Mouse (Mus musculus) B cell, adult 67 days (primary cell): Measurements from ENCODE around the gene Cdca4. TPM values are rescaled to one million over a fixed set of nuclear protein-coding genes. Genes with fewer than 3 reads are reported as not detected.

Experiments used
- total RNA-seq, 2 experiments: library from RNA; stranded (reverse); gene quantifications; 4 replicates each; pipeline ENCODE4 v1.2.4; 2023

Gene Cdca4
- 10 to 100 TPM; 29.2 to 31.9 TPM for total RNA-seq

DNA sequence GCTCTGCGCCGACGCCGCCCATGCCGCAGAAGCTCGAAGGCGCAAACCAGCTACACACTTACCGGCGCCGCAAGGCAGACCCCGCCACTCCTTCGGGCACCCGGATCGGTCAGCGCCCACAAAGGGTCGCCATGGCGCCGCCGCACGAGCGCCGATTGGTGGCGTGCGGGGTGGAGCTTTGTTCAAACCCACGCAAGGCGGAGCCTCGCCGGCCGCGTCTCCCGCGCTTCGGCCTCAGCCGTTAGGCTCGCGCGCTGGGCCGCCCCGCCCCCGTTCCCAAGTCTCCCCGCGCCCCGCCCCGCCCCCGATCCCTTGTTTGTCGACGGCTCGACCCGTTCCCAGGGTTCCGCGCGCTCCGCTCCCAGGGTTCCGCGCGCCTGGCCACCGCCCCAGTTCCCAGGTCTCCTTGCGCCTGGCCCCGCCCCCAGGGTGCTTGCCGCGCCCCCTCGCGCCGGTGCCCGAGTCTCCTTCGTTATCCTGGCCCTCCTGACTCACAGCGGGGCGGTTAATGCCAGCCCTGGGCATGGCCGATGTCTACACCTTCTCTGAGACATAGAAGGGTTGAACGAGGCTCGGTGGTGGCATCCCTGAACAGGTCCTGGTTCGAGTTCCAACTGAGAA lies at the start of gene Cdca4:
Gene Cdca4, minus strand, starts transcription at position 180 of the 621 bp plus-strand sequence.

DNA sequence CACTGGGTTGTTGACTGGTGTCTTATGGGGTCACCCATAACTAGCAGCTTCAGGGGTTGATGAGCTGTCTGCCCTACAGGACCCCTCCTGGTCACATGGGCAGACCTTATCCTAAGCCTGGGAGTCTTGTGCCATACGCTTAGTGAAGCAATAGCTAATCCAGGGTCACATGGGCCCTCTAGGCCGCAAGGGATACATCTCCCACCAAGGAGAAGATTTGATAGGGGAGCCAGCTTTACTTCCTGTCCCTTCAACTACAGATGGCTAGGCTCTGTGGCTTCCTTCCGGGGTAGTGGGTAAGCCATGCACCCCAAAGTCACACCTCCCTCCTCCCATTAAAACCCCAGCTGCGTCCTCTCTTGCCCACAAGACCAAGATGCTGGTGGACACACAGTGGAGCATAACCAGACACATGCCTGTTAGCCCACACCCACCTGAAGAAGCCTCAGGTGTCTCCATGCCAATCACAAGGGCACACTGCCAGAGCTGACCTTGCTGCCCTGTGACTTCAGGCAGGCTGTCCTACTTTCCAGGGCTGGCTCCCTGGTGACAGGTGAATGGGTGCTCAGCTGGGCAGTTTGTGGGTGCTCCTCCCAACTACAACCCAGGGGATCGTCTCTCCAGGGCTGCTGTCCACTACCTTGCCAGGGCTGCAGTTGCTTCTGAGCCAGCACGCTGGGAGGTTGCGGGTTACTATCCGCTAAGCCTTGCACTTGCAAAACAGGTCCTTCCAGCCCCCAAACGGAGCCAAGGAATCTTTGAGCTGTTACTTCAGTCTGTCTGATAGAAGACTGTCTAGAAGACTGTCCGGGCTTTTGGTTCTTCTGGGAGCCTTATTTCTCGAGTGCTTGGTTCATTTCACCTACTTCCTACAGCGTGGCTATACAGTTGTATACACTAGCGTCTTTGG lies 39.2 kb upstream of the Cdca4 start, which contains the start of gene Gpr132:
Gene Gpr132, minus strand, starts transcription at position 51 of the 910 bp plus-strand sequence.

DNA sequence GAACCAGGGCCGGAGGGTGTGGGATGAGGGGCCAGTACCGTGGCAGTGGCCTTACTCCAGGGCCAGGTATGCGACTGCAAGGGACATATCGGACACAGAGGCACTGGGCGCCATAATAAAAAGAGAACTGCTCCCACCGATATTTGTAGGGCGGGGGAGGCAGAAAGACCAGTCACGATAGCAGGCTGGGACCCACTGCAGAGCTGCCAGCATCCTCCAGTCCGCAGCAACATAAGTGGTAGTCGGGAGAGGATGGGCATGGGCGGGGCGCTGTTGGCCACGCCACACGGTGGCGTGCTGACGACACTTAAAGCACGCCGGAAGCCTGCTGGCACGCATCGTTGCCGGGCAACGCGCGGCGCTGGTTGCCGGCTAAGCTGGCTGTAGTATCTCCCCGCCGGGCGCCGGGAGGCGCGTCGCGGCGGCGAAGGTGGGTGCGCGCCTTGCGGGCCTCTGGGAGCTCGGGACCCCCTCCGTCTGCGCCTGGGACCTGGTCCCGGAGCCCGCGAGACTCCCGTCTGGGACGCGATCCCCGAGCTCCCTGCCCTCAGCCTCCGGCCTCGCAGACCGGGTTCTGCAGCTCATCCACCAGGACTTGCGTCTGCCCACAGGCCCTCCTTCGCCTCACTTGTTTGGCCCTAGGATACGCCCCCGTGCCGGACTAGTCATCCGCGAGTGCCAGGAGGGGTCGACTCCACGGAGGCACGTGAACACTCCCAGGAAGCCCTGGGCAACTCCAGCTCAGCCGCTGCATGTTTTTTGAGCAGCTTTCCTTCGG lies 20.4 kb downstream of the Cdca4 start, which contains the start of gene Clba1:
Gene Clba1, plus strand, starts transcription at position 351 of the 778 bp plus-strand sequence.

GRCm38 (mm10) chr12:112801864-112802846 lies 27.1 kb downstream of the Cdca4 start, which contains the start of gene Ahnak2:
Ahnak2 (minus strand) TSS chr12:112802657.

Other genes with a start within 250 kb of the Cdca4 start
- 10 to 100 TPM; 26.3 to 26.8 TPM for gene Inf2, start 240.6 kb downstream of the Cdca4 start, total RNA-seq
- gene Adssl1, start 209.4 kb downstream of the Cdca4 start, total RNA-seq = 1 to 10 TPM; 4.5 to 8.2 TPM
- gene Siva1, start 184.7 kb downstream of the Cdca4 start, total RNA-seq = 10 to 100 TPM; 21.2 to 37.6 TPM
- gene Akt1, start 154.5 kb downstream of the Cdca4 start, total RNA-seq = 100 to 1,000 TPM; 105 to 106 TPM
- 1 to 10 TPM; 2.3 to 3.3 TPM for gene Zbtb42, start 150.6 kb downstream of the Cdca4 start, total RNA-seq
- gene Cep170b, start 109.0 kb downstream of the Cdca4 start, total RNA-seq = 10 to 100 TPM in 1 of 2 experiments, 1 to 10 TPM in 1; 6.8 to 13.9 TPM
- 100 to 1,000 TPM; 377 to 378 TPM for gene Pld4, start 68.8 kb downstream of the Cdca4 start, total RNA-seq
- under 1 TPM; 0.12 to 0.26 TPM for gene Ahnak2, start 26.8 kb downstream of the Cdca4 start, total RNA-seq
- gene Clba1, start 20.5 kb downstream of the Cdca4 start, total RNA-seq = 1 to 10 TPM; 1.3 to 1.6 TPM
- 10 to 100 TPM; 47.5 to 55.4 TPM for gene Gpr132, start 38.8 kb upstream of the Cdca4 start, total RNA-seq
- gene Jag2, start 100.4 kb upstream of the Cdca4 start, total RNA-seq = 1 to 10 TPM in 1 of 2 experiments, under 1 TPM in 1; 0.77 to 3.4 TPM
- gene Nudt14, start 112.7 kb upstream of the Cdca4 start, total RNA-seq = 10 to 100 TPM; 13.0 to 14.9 TPM
- 10 to 100 TPM; 13.3 to 14.4 TPM for gene Btbd6, start 147.1 kb upstream of the Cdca4 start, total RNA-seq
- gene Brf1, start 171.3 kb upstream of the Cdca4 start, total RNA-seq = 100 to 1,000 TPM; 167 to 174 TPM
- gene Pacs2, start 185.1 kb upstream of the Cdca4 start, total RNA-seq = 10 to 100 TPM; 33.5 to 35.0 TPM
- not detected for gene Tex22, start 245.1 kb upstream of the Cdca4 start, total RNA-seq